Mouse (Mus musculus) brain, embryonic 18.5 days (tissue): ENCODE measurements around the gene Stk11ip.

Experiments
- DNase-seq: peaks from one replicate; pipeline ENCODE4 v3.0.0-alpha.2; 2012; ENCODE audit warnings: low read depth, low spot score

Gene Stk11ip

DNA sequence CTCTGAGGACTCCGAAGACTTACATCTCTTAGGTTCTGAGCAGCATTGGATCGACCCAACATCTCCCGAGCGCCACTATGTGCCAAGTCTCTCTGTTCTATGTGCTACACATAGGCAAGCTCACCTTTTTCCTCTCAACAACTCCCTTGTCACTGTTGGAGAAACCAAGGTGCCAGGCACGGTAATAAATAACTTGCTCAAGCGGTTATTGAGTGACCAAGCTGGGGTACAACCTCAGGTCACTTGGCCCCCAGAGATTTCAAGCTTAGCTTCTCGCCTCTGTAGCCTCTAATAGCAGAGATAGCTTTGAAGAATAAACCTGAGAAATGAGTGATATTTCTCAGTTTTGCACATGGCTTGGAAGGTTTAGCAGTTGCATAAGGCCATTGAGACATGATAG lies 20.2 kb downstream of the Stk11ip start:
- no peak for DNase-seq

- DNase-seq = no peak
These were observed 23.0 kb downstream of the Stk11ip start for GRCm38 (mm10) chr1:75544351-75544750.

- no peak for DNase-seq
These were observed 24.9 kb downstream of the Stk11ip start, which contains the start of gene Slc4a3 for GRCm38 (mm10) chr1:75545965-75546956. Slc4a3 (plus strand) TSS chr1:75546266.

DNA sequence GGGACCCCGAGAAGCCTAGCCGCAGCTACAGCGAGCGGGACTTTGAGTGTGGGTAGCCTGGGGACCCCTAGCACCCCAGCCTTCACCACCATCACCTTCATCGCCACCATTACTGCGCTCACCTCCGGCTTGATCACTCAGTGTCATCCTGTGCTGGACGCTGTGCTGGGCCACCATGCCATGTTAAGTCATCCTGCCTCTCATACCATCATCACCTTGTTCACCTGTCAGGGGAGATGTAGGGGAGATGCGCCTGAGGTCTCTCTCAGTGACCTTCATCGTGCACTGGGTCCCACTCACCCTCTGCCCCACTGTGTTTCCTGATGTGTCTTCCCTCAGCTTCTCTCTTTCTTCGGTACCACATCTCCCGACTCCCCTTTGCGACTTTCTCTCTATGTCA lies 26.0 kb downstream of the Stk11ip start:
- DNase-seq = no peak

- DNase-seq = no peak
These were observed 26.8 kb downstream of the Stk11ip start for GRCm38 (mm10) chr1:75548083-75548482.

DNA sequence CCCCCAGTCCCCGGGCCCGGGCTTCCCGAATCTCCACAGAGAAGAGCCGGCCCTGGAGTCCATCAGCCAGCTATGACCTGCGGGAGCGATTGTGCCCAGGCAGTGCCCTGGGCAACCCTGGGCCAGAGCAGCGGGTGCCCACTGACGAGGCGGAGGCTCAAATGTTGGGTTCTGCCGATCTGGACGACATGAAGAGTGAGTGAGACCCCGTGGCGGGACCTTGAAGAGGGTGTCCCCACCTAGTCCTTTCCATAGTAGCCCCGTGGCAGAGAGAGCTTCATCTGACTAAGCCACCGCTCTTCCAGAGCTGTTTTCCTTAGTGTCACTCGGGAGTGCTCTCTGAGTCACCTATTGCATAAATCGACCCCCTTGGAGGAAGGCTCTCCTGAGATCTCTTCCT lies 27.5 kb downstream of the Stk11ip start:
- no peak for DNase-seq

DNA sequence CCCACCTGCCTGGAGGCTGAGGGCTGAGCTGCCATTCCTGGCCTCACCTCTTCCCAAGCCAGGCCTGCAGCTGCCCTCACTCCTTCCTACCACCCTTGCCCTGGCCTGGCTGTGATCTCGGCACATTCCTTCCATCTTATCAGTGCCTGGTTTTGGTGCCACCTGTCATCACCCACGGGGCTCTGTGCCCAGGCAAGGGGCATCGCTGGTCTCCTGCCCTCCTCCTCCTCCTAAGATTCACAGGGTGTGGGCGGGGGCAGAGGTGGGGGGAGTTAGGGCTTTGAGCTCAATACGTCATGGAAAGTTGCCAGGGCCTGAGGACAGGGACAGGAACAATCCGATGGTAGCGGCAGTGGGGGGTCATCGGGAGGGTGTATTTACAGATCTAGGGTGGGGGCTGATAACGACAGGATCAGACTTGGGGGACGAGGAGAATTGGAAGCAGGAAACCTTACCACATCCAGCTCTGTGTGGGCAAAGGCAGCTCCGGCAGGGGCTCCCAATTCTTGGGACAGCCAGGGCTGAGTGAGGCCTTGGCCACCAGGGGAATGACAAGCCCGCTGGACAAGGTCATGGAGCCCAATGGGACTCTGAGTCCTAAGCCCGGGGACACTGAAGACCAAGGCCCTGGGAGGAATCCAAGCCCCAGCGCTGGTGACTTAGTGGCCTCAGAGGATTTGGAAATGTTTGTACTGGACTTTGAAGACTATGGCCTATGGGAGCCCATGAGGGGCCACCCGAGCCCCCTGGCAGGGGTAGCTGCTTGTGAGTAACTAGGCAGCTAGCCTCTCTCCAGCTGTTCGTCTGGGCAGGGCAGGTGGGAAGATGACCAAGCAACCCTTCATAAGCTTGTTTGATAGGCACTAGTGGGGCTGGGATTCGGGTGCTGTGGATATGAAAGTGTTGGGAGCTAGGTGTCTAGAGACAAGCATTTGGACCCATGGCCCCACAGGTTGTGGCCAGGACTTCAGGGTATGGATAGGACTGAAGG lies 28.3 kb downstream of the Stk11ip start:
- DNase-seq = no peak

DNA sequence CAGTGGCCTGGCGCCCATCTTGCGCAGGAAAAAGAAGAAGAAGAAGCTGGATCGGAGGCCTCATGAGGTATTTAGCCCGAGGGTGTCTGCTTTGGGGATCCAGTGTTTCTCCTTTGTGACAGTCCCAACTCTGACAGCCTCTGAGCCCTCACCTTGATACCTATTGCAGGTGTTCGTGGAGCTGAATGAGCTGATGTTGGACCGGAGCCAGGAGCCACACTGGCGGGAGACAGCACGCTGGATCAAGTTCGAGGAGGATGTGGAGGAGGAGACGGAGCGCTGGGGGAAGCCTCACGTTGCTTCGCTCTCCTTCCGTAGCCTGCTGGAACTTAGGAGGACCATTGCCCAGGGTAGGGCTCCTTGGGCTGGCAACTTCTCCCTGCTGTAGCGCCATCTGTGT lies 29.3 kb downstream of the Stk11ip start:
- DNase-seq = no peak

DNA sequence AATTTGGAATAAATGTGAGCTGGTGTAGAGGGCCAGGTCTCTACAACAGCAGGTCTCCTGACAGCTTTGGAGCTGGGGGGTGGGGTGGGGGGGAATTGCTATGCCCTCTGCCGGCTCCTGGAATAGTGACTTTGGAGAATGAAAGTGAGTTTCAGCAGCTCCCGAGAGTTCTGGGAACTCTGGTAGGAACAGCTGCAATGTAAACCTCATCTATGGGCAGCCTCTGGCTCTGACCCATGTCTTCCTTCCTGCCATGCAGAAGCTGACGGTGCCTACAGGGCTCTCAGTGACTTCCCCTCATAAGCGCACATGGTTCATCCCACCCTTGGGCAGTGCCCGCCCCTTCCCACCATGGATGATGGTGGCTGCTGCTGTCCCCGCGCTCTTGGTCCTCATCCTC lies 34.4 kb downstream of the Stk11ip start:
- DNase-seq = no peak

- no peak for DNase-seq
These were observed 34.9 kb downstream of the Stk11ip start for GRCm38 (mm10) chr1:75556143-75556781.

- no peak for DNase-seq
These were observed 35.7 kb downstream of the Stk11ip start for GRCm38 (mm10) chr1:75557041-75557440.

- DNase-seq = no peak
These were observed 37.3 kb downstream of the Stk11ip start for GRCm38 (mm10) chr1:75558388-75559178.

DNA sequence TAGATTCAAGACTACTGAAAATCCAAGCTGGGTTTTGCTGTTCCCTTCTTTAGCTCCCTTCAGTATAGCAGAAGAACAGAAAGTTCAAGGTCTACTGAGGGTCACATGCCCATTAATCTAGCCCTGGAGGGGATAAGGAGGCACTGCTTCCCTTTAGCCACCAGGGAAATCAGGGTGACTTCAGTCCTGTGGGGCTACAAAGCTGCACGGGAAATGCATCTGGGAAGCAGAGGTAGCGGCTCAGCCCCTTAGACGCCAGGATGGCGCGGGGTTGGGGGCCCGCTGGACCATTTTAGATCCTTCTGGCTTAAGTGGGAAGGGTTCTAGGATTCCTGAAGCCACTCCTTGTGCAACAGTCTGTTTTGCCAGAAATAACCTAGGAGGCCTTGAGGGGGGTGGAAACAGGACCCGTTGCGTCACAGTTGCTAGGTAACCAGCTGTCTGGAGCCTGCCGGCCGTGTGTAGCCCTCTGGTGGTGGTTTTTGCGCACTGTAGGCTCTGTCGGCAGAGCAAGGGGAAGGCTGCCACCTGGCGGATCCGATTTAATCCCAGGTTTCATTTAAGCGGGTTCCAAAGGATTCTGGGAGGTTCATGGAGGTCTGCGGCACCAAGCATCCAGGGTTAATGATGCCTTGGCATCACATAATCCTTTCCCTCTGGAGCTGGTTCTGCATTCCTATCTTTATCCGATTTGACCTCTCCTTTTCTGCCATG lies 38.0 kb downstream of the Stk11ip start:
- DNase-seq = peak; percentile 81

- no peak for DNase-seq
These were observed 39.0 kb downstream of the Stk11ip start for GRCm38 (mm10) chr1:75560206-75560913.

GRCm38 (mm10) chr1:75561221-75561897 lies 40.0 kb downstream of the Stk11ip start:
- no peak for DNase-seq

DNA sequence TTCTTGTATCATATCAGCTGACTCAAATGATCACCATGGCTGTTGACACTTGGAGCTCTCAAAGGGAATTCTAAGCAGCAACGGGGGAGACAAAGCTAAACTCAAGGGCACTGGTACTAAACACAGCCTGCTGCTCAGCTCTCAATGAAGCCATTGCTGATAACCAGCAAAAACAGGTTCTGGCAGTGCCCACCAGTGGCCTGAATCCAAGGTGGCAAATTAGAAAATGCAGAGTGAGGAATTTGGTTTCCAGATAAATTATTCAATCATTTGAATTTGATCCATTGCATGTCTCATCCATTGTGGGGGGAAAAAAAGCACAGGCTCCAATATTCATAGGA lies 40.5 kb downstream of the Stk11ip start:
- DNase-seq = no peak

DNA sequence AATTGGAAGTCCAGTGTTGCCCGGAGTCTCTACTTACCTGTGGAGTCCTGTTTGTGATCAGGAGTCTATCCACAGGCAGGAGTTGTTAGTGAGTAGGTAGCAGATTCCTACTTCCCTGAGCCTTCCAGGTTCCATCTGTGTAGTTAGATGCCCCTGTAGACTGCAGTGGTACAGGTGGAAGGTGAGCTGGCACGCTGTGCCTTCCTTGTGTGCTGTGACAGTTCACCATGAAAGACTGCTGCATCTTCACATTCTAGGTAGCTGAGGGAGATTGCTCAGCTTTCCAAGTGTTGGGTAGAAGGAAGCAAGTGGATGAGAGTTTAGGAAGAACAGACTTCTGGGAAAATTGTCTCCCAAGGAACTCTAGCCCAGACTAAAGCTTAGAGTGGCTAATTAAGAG lies 42.8 kb downstream of the Stk11ip start:
- no peak for DNase-seq

GRCm38 (mm10) chr1:75564916-75565315 lies 43.6 kb downstream of the Stk11ip start:
- DNase-seq = no peak

- DNase-seq = no peak
These were observed 44.3 kb downstream of the Stk11ip start for GRCm38 (mm10) chr1:75565616-75566015.
